Mouse (Mus musculus) liver, adult (tissue): ENCODE data around the gene Clgn.

Source experiments
- GATA4 ChIP-seq: IDR thresholded peaks from 2 replicates; pipeline ENCODE4 v1.6.1; 2014; ENCODE audit warnings: mild to moderate bottlenecking, low read length; ENCODE audit not compliant: insufficient replicate concordance

The Clgn gene

DNA sequence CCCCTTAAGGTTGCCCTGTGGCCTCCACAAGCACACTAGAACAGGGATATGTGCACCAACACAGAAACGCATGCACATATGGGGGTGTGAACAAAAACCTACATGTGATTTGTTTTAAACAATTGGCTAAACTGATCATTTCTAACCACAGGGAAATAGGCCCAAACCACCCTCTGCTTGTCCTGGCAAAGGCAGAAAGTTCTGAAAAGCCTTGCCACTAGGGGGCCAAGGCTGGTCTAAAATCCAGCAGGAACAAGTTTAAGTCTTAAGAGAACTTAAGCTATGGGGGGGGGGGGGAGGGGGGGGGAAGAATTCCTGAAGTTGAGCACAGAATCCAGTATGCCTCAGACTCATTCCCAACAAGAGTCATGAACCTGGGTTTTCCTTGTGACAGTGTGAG, 60.3 kb downstream of the Clgn start:
- no peak for TF ChIP-seq GATA4

DNA sequence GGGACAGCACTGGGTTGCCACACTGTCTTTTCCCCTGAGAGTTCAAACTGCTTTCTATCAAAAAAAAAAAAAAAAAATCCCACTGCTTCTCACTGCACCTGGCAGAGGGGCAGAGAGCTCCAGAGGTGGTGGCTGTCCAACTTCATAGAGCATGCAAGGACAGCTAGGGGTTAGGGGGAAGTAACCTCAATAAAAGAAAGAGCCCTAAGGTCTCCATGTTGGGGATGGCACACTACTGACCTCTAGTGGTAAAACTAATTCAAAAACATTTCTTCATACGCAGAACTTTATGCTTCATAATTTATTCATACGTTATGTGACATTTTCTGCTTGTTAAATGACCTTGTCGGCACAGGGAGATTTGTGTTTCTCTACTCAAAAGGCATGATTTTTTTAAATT, 61.4 kb downstream of the Clgn start:
- no peak for TF ChIP-seq GATA4

DNA sequence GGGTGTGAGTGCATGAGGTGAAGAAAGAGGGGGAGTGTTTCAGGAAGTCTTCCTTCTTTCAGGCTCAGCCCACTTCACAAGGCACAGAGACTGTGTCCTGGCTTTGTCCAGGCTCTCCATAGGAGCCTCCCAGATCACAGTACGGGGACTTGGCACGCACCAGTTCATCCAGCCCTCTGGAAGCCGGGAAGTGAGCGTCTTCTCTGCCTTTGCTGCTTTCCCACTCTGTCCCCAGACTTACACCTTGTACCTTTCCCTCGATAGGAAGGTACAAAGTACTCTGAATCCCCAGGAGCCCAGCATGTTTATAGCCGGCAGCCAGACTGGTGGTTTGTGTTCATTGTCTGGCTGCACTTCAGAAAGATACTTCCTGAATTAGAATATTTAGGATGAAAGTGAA, 67.5 kb downstream of the Clgn start:
- no peak for TF ChIP-seq GATA4

DNA sequence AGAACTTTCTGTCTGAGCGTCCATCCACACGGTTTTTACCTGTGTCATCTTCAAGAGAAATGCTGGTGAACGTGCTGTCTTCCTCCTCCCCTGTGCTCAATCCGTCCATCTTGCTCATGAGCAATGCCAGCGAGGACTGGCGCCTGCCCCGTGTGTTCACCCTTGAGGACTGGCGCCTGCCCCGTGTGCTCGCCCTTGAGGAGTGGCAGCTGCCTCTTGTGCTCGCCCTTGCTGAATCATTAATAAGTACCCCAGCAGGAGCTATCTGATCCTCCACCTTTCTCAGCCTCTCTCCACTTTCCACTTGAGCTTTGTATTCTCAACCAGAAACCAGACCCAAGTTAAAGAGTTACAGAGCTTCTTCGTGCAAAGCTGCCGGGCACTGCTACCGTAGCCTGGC, 68.6 kb downstream of the Clgn start, which contains the start of gene Scoc:
TSS of gene Scoc (minus strand) at position 170 of the 400 bp plus-strand sequence.
- TF ChIP-seq GATA4, result no peak

DNA sequence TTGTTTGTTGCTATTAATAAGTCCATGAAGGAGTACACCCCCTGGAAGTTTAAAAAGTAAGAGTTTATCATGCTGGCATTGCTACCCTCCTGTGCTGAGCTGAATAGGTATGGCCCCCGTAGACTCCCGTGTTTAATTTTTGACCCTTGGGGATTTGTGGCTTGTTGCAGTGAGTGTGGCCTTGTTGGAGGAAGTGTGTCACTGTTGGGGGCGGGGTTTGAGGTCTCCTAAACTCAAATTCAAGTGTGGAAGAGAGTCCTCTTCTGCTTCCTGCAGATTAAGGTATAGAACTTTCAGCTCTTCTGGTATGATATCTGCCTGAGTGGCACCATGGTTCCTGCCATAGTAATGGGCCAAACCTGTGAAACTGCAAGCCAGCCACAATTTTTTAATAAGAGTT, 69.9 kb downstream of the Clgn start:
- no peak for TF ChIP-seq GATA4
